Mouse (Mus musculus): ENCODE data around the gene Itgb6.

Gene Itgb6

DNA sequence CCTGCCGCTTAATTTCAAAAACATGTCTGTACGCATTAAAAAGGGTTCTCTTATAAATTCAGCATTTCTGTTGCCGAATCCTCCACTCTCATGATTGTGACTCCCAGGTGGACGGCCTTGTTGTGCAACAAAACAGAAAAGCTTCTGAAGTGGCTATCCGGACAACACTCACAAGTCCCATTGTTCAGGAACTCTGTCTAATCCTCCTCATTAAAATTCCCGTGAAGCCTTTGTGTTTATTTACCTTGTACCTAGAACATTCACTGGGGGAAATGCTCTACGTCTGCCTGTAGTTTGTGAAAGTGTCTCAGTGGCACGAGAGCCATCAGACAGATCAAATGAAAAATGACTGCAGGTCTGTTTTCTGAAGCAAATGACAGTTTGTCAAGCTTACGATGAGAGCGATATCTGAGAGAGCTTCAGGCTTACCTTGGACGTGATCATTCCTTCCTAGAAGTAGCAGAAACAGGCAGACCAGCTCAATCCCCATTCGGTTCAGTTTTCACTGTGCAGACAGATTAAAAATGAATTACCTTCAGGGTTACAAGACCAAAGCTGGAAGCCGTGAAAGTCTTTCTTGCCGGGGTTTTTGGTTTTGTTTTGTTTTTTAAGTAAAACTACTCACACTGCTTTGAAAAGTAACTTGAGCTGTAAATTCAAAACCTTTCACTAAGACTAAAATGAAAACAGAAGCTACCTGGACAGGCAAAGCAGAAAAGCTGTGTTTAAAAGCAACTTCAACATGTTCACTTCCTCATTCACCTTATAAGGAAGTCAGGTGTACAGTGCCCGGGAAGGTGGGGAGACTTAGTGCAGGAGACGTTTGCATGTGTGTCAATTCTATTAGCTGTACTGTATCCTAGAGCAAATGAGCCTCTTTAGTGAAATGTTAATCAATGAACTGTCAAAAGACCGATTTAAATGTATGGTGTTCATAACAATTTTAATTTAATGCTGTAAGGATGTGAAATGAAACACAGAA, 49.2 kb downstream of the Itgb6 start:
- no peak for DNase-seq

DNA sequence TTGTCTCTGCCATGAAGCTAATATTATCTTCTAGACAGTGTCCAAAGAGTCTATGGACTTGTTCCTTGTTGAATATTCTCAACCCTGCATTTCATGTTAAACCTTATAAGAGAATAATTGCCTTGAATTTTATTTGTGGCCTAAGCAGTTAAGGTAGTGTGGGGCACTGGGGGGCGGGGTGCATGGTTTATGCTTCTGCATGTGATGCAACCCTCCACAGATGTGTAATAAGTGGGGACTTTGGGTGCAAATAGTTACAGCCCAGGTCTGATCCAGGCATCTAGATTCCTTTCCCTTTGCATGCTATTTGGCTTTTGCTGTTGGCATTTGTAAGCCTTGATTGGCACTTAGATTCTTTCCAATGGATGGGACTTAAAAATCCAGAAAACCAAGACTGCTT, 51.2 kb downstream of the Itgb6 start:
- no peak for DNase-seq

DNA sequence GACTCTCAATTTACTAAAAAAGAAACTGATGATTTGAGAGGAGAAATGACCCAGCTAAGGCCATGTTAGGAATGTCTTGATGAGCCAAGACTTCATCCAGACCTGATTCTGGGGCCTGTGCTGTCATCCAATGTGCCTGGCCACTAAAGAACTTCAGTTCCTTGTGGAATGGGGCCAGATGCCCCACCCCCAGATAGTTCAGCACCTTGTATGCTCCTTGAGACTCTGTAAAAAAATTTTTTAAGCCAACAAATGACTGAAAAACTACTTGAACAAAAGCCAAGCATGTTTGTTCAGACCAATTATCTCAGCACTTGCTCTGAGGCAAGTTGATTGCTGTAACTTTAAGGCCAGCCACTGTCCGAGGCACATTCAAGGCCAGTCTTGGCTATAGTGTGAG, 59.4 kb downstream of the Itgb6 start:
- no peak for DNase-seq

DNA sequence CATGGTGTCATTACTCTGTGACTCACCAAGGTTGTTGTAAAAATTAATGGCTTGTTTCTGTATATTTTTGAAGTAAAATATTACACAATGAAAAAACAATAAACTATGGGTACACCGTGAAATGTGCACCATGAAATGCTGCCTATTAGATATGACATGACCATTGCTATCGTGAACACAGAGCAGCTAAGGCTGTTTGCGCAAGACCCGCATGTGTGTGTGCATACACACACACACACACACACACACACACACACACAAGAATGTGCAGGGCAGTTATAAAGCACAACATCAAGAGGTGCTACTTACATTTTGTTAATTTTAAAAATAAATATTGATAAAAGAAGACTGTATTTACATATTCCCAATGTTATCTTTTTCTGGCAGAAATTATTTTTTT, 62.5 kb downstream of the Itgb6 start:
- no peak for DNase-seq

DNA sequence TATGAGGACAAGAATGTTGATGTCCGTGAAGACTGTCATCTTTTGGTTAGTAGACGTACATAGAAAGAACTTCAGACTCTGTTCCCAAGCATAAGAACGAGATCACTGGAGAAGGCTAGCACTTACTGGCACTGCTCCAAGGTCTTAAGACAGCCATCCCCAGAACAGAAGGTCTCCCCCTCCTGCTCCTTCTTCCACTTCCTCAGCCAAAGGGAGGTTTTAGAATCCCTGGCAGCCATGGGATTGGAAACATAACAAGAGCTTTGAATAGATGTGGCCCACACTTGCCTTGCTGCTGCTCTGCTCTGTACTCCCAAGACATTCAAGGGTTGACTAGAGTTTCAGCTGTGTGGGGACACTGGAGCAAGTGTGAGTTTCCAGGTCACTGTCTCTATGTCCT, 63.5 kb downstream of the Itgb6 start:
- DNase-seq: no peak

DNA sequence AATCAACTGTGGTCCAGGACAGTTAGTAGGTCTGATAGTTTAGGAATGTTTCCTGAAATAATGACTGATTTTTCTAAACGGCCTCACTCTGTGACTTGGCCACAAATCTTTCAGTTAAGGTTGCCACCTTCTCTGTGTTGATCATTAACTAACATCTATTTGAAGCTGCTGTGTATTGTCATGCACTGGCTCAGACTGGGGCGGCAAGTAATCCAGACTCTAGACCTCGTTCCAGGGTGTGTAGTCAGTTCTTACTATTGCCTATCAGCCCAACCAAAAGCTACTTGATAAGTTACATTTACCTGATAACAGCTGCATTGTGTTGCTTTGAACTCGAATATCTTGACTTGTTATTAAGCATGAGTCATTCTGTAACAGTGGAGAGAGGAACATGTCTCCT, 67.6 kb downstream of the Itgb6 start:
- DNase-seq: no peak

DNA sequence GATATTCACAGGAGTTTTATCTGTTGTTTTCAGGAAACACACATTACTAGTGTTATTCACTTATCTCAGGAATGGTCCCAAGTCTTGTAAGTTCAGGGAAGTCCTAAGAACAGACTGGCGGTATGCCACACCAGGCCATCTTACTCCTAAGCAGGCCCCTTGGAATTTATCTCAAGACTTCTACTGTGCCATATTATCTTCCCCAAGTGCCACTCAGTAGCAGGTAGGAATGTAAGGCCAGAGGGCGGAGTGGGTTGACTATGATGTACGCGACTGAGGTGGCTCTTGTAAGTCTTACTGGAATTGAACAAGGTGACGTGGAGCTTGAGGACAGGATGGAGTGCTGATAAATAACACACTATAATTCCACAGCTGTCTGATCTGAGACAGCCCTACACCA, 72.3 kb downstream of the Itgb6 start:
- DNase-seq: no peak

DNA sequence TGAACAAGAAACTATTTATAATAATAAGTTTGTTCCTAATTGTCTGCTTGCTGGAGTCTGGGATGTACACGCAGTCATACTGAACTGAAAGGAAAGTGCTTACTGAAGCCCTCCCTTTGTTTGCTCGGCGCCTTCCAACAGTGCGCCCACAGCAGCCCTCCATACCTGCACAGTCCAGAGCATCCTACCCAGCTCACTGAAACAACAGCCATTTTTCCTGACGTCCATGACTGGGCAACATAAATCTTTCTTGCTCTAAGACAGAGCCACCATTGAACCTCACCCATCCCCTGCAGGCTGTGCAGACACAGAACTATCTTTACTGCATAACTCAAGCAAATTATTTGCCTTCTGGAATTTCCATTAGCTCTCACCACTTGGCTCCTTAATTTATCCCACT, 74.8 kb downstream of the Itgb6 start:
- DNase-seq: no peak

DNA sequence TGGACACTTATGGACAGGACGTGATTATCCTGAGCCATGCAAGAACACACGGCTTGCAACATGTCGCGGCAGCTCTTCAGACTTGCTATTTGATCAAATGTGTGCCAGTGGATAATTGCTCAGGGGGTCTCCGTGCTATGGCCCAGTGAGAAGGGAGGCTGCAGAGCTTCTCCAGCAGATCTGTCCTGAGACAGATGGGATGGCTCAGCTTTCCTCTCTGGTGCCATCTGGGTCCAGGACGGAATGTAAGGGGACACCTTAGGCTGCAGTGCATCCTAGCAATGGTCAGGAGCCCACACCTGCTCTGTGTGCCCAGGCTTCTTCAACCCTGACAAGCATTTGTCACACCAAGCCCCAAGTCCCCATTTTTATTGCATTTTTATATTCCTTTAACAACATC, 75.9 kb downstream of the Itgb6 start:
- DNase-seq: no peak

DNA sequence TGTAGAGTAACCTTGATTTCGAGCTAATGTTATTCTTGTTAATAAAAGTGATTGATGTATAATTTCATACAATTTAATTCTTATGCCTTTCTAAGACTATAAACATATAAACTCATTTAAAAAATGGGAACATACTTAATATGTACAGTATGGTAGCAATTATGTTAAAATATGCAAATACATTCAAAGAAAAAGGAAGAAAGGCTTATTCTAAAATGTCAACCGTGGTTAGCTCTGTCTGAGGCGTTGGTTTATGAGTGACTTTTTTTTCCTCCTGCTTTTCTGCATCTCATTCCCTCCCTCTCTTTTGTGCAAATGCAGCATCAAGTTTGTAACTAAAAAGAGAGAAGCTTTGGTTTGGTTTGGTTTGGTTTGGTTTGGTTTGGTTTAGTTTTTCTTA, 79.0 kb downstream of the Itgb6 start:
- DNase-seq: no peak

DNA sequence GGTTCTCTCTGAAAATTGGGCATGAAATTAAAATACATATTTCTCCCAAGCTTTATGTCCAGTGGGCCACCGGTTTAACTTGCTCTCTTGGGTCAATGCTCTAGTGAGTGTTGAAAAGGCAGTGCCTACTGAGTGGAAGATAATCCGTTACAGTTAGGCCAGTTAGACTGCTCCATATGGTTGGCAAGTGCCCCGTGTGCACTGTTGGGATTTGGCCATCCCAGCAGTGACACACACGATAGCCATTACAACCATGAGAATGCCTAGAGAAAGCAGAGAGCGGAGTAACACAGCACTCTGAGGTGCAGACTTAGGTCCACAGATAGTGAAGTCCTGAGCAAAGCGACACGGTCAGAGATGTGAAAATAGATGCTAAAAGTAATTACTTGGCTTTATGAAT, 79.8 kb downstream of the Itgb6 start:
- DNase-seq: no peak

DNA sequence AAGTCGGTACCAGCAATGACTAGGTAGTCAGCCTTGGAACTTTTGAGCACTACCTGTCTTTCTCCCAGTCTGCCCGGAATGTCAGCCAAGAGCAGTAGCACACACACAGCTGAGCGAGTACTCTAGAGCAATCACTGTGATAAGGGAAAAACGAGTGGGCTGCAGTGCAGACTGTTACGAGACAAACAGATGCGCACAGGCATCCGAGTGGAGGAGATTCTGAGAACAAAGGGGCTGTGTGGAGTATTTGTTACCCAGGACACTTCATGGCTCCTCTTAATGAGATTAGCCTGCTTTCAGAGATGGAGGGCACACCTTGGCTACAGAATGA, 82.1 kb downstream of the Itgb6 start:
- DNase-seq: no peak

DNA sequence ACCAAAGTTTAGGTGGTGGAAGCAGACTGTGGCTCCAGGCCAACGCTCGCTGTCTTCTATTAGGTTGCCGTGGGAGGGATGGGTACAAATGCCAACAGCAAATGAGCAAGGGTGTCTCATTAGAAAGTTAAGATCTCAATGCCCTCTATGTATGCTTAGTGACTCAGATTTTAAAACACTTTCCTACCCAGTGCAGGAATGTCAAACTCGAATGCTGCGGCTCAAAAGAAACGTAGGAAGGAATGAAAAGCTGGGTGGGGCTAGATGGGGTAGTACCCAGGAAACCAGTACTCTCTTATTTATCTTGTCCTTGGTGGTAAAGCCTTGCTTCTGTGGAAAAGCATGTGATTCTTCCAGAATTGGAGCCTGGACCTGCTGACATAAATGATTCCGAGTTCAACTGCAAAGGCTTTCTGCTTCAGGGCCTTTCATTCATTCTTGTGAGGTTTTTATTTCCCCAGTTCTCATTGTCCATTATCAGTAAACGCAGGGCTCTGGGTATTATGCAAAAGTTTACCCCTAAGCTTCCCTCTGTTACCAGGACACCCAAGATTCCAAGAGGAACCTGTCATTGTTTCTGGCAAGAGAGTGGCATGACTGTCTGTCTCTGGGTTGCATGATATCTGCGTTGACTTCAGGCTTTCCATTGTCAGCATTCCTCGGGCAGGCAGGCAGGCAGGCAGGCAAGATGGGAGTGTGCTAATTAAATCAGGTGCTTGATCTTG, 82.7 kb downstream of the Itgb6 start:
- DNase-seq: no peak

DNA sequence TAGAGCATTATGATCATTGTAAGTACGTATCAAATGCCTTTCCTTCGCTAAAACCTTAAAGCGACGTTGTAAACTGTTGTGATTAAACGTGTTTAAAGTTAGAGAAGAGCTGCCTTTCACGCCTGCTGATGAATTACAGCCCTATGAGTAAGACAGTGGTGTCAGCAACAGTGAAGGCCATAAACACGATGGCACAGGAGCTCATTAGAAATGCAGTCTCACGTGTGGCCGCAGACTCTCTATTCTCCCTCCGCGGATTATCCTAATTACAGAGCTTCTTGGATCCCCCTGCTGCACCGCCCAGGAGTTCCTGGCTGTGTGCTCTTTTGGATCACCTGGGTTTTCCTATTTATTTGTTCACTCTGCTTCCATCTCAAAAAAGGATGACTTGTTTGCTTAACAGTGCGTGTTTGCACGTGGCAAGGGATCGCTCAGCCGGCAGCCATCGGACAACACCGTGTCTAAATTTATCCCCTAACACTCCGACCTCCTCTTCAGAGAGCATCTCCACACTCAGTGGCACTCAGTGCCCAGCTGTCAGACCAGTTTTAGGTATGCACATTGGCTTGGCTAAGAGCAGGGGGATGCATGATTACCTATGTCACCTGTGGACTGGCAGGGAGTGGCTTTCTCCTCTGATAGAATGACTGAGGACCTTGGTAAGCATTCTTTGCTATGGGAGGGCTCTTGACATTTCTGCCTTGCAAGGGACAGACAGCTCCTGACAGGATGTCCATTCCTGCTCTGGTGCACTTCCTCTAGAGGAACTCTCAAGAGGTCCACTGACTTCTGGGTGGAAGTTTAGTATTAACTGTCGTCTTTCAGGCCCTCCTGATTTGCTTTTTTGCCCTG, 85.3 kb downstream of the Itgb6 start:
- no peak for DNase-seq

DNA sequence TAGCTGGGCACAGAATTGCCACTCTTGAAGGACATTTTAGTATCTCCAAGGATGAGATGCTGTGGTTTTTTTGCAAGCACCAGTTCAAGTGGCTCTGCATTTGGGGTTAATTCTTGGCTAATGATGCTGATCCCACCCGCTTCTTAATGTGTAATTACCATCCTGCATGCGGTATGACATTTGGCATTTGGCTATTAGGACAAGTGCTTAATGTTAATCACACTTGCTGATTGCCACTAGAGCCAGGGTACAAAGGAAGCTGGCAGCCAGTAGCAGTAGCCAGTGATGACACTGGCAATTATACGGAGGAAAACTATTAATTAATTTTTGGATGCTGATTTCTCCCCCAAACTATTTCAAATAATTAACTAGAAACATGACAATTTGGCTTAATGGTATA, 86.0 kb downstream of the Itgb6 start:
- DNase-seq: no peak

DNA sequence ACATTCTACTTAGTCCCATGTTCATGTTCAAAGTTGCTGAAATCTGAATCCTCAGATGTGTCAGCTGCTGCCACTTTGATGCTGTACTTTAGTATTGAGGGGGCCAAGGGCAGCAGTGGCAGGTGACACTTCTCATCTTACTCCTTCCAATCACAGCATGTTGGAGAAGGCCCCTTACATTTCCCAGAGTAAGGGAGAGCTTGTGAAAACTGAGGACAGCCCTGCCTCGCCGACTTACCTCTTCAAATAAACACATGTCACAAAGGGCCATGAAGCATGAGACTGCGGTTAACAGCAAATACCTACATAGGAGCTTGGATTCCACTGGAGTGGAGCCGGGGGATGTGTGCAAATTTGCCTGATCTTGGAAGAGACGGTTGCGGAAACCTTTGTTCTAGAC, 86.4 kb downstream of the Itgb6 start:
- DNase-seq: no peak

DNA sequence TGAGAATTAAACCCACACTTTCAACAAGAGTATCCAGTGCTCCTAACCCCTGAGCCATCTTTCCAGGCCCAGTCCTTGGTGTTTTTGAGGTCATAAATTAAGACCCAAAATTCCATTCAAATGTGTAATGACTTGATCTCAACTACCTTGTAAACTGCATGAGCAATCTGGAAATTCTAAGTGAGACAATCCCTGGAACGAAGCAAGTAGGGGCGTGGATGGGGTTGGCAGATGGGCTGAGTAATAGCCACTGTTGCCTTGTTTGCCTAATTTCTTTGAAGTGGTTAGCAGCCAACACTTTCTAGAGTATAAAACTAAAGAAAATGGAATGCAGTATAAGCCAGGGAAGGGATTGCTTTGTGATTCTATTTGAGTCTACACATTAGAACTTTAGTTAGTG, 89.7 kb downstream of the Itgb6 start:
- DNase-seq: no peak

DNA sequence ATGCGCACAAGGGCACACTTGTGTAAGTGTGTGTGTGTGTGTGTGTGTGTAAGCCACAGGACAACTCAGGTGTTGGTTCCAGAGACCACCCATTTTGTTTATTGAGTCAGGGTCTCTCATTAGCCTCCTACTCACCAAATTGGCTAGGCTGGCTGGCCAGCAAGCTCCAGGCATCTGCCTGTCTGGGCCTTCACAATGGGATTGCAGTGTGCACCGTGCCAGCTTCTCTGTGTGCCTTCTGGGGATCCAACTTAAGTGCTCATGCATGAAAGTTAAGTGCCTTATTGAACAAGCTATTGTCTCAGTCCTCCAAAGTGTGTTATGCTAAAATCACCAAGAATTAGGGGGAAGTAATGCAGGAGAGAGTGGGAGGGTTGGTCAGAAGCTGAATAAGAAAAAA, 92.1 kb downstream of the Itgb6 start:
- DNase-seq: no peak

DNA sequence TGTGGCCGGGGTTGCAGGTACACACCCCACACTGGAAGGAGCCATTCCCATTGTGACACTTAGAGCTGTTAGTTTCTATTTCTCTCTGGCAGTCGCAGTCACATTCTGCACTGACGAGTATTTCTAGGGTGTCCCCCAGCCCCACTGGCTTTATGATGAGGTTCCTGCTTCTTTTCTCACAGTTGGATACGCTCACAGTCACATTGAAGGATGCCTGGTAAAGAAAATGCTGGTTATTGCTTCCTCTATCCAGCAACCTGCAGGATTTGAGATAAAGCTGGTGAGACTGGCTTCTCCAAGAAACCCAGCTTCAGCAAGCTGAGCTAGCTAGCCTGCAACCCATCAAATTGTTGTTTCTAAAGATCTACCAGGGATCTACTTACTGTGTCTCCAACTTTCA, 94.5 kb downstream of the Itgb6 start:
- DNase-seq: no peak

DNA sequence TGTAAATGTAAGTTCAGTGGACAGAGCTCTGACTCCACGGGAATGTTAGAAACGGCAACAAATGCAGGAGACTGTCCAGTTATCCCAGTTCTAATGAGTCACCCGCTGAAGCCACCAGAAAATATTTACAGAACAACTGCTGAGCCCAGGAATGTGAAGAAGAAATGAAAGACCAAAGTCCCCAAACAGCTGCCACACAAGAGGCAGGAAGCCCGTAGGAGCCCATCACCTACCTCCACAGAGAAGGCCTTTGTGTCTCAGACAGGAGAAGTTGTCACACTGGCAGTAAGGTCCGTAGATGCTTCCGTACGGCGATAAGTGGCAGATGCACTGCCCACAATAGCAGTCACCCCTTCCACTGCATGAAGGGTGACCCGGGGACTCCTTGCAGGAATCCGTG, 94.9 kb downstream of the Itgb6 start:
- DNase-seq: no peak

DNA sequence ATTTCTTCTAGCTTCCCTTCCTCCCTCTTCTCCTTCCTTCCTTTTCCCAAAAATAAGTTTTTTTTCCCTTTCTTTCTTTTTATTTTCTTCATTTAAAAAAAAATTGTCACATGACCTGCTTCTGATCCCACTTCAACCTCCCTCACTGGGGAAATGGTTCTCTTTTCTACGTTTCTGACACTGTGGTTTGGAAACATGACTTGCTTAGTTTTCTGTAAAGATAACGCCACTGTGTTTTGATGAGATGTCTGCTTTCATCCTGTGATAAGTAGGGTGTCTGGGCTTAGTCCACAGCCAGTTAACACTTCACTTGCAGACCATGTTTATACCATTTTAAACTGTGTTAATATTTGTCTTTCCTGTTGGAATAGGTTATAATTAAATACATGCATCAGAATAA, 96.7 kb downstream of the Itgb6 start:
- DNase-seq: no peak

DNA sequence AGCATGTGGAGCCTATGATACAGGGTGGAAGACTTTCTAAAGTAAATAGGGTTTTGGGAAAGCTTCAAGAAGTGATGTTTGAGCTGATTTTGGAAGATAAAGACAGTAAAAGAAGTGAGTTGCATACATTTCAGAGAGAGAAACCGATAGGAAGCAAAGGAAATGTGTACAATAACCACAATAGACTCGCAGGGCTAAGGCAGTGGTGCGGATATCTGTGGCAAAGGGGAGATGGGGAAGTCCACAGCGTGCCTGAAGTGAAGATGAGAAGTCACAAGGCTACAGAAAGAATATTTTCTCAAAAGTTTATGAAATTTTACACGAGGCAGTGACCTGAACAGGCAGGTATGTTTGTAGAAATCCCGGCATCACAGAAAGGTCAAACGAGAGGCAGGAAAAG, 100.3 kb downstream of the Itgb6 start:
- DNase-seq: no peak

DNA sequence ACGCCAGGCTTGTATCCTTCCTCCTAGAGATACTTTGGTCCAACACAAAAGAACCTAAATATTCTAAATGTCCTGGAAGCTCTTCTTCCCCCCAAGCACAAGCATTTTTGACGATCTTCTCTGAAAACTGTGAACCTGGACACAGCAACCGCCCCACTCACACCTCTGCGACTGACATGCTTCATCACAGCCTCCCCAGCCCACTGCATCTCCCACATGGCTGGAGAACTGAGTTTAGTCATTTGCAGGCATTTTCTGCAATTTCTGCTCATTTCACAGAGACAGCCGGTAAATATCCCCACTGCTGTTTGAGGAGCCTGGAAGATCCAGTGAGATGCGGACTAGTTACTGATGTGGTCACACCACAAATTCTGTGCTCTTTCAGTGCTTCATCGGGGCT, 107.7 kb downstream of the Itgb6 start:
- no peak for DNase-seq

DNA sequence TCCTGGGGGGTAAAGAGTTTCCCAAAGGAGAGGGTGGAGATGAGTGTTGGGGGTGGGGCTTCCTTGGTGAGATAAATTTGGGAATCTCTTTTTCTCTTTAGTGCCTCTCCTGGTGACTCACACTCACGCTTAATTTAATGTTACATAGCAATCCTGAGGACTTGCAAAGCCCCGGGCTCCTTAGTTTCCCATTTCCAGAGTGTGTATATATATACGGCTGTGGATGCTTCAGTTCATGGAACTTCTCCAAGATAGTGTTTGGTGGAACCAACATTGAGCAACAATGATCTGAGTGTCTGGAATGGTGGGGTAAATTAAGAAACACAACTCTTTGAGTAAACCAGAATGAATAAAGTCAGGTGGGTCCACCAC, 108.6 kb downstream of the Itgb6 start:
- no peak for DNase-seq

All from thymus, postnatal 25 days (tissue).